Mouse (Mus musculus) C2C12 (cell line): Measurements from ENCODE around the gene Arhgap15. TPM values are rescaled to one million over a fixed set of nuclear protein-coding genes. Genes with fewer than 3 reads are reported as not detected.

Experiments used
- H3K27me3 ChIP-seq: one replicate; pipeline ENCODE4 v1.6.1; 2011; ENCODE audit not compliant: control insufficient read depth, insufficient read depth, insufficient read length
- H3K36me3 ChIP-seq: one replicate; pipeline ENCODE4 v1.6.1; 2011; ENCODE audit not compliant: control insufficient read depth, insufficient read depth
- H3K4me3 ChIP-seq: one replicate; pipeline ENCODE4 v1.5.1; 2011; ENCODE audit warnings: mild to moderate bottlenecking, control low read depth; ENCODE audit not compliant: poor library complexity, insufficient read depth, severe bottlenecking
- H3K79me2 ChIP-seq: one replicate; pipeline ENCODE4 v1.6.1; 2011; ENCODE audit not compliant: control insufficient read depth, insufficient read depth
- H3K79me3 ChIP-seq: one replicate; pipeline ENCODE4 v1.6.1; 2011; ENCODE audit warnings: low read depth, control low read depth
- H3ac ChIP-seq: one replicate; pipeline ENCODE3; 2011; ENCODE audit warnings: low read depth; ENCODE audit not compliant: control insufficient read depth, insufficient read length
- CEBPB ChIP-seq: IDR thresholded peaks from one replicate; pipeline ENCODE4 v1.6.1; 2011; ENCODE audit warnings: low read depth, mild to moderate bottlenecking, control low read depth, moderate library complexity
- CTCF ChIP-seq: IDR thresholded peaks from one replicate; pipeline ENCODE4 v1.5.1; 2011; ENCODE audit not compliant: control insufficient read depth, insufficient read depth, insufficient read length
- FOSL1 ChIP-seq: IDR thresholded peaks from one replicate; pipeline ENCODE4 v1.8.0; 2011; ENCODE audit warnings: mild to moderate bottlenecking, low read length; ENCODE audit not compliant: poor library complexity, insufficient read depth, severe bottlenecking
- MAX ChIP-seq: IDR thresholded peaks from one replicate; pipeline ENCODE4 v1.6.1; 2011; ENCODE audit warnings: mild to moderate bottlenecking, control low read depth
- MYOD1 ChIP-seq: IDR thresholded peaks from one replicate; pipeline ENCODE4 v1.6.1; 2011; ENCODE audit warnings: low read depth; ENCODE audit not compliant: control insufficient read depth, insufficient read length
- MYOG ChIP-seq: IDR thresholded peaks from one replicate; pipeline ENCODE4 v1.6.1; 2011; ENCODE audit not compliant: control insufficient read depth, insufficient read length; ENCODE audit errors: extremely low read depth
- USF1 ChIP-seq: IDR thresholded peaks from one replicate; pipeline ENCODE4 v1.6.1; 2011; ENCODE audit warnings: low read depth, mild to moderate bottlenecking, control low read depth, moderate library complexity
- polyA plus RNA-seq: library from polyadenylated mRNA; unstranded; fragments of >200 nt; fragmentation: generic; extraction: Trizol; gene quantifications from one replicate; pipeline ENCODE4 v1.2.1, GENCODE M21; 2012; ENCODE audit warnings: missing spikeins

Gene Arhgap15
- polyA plus RNA-seq, 1 experiment = not detected

DNA sequence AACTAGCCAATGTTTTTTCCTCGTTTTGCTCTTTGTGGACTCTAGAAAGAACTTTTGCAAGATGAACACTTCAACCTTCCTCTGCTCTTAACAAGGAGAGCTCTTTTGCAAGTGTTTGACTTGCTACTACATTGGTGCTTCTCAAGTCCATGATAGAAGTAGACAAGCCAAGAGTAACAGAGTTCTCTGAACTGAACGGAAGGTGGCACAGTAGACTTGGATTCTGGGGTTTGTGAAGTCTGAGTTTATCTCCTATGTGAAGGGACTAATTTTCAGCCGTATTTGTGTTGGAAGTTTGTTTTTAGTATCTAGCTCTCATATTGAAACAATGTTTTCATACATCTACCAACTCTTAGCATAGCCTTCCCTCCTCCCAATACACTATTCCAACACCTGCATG lies 17.6 kb downstream of the Arhgap15 start:
- no peak overlapping the region for H3ac ChIP-seq
- no peak overlapping the region for H3K4me3 ChIP-seq
- H3K79me3 ChIP-seq = no peaks in the 10 kb centered on the region
- no peaks in the 10 kb centered on the region for H3K36me3 ChIP-seq
- no peaks in the 10 kb centered on the region for H3K79me2 ChIP-seq
- TF ChIP-seq FOSL1 (no peak), MAX (no peak), USF1 (no peak), CEBPB (no peak), MYOG (no peak)
- no peaks in the 10 kb centered on the region for H3K27me3 ChIP-seq

DNA sequence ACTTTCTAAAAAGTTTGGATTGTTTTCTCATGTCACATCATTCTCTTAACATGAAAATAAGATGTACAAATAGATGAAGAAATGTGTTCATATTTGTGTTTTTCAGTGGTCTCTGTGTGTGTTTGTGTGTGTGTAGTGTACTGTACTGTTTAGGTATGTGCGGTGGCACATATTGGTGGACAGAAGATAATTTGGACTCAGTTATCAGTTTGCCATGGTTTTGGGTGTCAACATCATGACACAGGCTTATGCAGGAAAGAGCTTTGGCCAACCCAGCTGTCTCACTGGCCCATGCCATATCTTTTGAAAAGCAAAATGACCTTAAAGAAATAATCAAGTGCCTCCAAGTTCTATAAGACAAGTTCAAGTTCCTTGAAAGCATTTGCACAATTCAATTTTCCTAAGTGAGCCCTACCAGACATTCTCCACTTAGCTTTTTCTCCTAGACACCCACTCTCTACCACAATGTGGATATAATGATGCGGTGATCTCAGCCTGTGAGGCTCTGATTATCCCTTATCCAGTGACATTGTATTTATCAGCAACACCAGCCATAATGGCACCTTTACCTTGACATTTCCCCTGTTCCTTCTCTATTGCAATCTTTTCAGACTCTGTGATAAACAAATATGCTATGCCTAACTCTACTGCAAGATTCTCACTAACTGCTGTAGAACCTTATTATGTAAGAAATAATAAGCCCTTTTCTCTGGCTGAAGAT lies 21.4 kb downstream of the Arhgap15 start:
- Histone ChIP-seq H3K79me2 (no peaks in the 10 kb centered on the region), H3K4me3 (no peak overlapping the region), H3K27me3 (no peaks in the 10 kb centered on the region), H3K36me3 (no peaks in the 10 kb centered on the region), H3K79me3 (no peaks in the 10 kb centered on the region), H3ac (no peak overlapping the region)
- TF ChIP-seq MYOD1 (no peak), MYOG (no peak), FOSL1 (no peak), USF1 (no peak), MAX (no peak), CTCF (no peak), CEBPB (no peak)

DNA sequence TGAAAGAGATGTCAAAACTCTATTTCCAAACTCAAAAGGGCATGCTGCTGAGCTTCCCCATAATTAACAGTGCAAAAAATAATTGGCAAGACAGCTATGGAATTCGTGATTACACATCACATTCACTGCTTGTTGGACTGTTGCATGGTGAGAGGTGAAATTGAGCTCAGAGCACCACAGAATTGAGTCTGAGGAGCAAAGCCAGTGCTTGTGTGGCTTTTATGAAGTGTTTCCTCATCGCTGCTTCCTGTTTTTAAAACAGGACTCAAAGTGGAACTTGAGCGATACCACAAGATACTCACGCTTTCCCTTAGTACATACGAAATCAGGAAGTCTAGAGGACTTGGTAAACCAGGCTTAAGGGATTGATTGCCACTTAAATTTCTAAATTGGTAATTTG lies 24.0 kb downstream of the Arhgap15 start:
- H3K79me2 ChIP-seq = no peaks in the 10 kb centered on the region
- H3K27me3 ChIP-seq = no peaks in the 10 kb centered on the region
- no peak overlapping the region for H3ac ChIP-seq
- no peaks in the 10 kb centered on the region for H3K36me3 ChIP-seq
- no peaks in the 10 kb centered on the region for H3K79me3 ChIP-seq
- TF ChIP-seq CEBPB = no peak
- no peak for TF ChIP-seq USF1
- TF ChIP-seq MYOD1 = no peak
- no peak for TF ChIP-seq FOSL1
- TF ChIP-seq CTCF = no peak
- TF ChIP-seq MYOG = no peak
- no peak for TF ChIP-seq MAX
- H3K4me3 ChIP-seq = no peak overlapping the region

DNA sequence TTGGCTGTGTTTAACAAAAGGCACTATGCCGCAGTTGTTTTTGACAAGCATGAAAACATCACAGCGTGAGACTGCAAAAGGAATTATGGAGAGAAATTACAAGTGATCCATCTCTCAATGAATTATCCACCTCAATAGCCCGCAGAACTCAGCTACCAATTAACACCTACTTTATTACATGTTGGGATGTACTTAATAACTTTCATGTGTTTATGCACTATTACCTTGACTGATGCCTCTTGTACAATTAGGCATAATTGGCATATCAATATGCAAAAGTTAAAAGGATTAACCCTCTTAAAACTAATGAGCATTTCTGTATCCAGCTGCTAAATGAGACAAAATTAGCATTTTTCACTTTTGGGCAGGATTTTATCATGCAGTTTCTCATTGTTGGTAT lies 33.5 kb downstream of the Arhgap15 start:
- no peaks in the 10 kb centered on the region for H3K79me3 ChIP-seq
- no peak overlapping the region for H3ac ChIP-seq
- H3K36me3 ChIP-seq = no peaks in the 10 kb centered on the region
- H3K4me3 ChIP-seq = no peak overlapping the region
- TF ChIP-seq CTCF = no peak
- TF ChIP-seq CEBPB = no peak
- no peak for TF ChIP-seq MYOD1
- TF ChIP-seq FOSL1 = no peak
- TF ChIP-seq USF1 = no peak
- no peak for TF ChIP-seq MAX
- no peaks in the 10 kb centered on the region for H3K27me3 ChIP-seq
- H3K79me2 ChIP-seq = no peaks in the 10 kb centered on the region

DNA sequence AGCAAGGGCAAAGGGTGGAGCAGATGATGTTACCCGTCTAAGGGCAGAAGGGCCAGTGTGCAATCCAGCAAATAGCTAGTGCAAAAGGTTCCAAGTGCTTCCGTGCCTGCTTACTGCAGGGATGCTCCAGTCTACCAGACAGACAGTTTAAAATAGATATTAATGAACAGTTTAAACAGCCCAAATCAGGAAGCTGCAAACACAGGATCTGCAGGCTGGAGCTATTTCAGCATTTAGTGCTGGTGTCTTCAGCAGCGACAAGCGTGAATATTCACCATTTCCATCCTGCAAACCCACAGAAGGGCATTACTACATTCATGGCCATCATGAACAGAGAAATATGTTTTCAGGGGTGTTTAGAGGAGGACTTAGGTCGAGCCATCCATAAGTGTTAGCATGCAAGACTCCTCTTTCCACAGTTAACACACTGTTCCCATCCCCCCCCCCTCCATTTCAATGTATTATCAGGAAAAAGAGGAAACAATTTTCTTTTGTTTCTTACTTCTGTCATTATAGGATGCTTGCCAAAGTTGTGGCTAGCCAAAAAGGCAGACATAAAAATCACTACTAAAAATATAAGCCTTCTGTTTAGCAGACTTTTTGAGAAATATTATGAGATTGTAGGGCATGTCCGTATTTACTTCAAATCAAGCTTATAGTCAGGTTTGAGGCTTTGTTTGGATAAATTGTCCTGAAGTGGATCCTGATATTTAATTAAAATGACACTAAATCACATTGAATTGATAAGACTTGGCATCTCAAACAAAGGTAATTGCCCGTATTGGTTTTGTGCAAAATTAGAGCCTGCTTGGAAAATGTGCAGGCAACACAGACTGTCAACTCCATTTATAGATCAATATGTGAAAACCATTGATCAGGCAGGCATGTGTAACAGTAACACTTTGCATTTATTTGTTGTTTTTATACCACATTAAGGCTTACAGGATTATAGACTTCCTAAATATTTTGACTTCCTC lies 35.4 kb downstream of the Arhgap15 start:
- no peak overlapping the region for H3K4me3 ChIP-seq
- H3K27me3 ChIP-seq = no peaks in the 10 kb centered on the region
- TF ChIP-seq CEBPB = no peak
- TF ChIP-seq CTCF = no peak
- TF ChIP-seq MYOG = no peak
- no peak for TF ChIP-seq FOSL1
- no peak for TF ChIP-seq USF1
- TF ChIP-seq MYOD1 = no peak
- no peak for TF ChIP-seq MAX
- no peaks in the 10 kb centered on the region for H3K79me3 ChIP-seq
- H3K36me3 ChIP-seq = no peaks in the 10 kb centered on the region
- H3K79me2 ChIP-seq = no peaks in the 10 kb centered on the region
- H3ac ChIP-seq = no peak overlapping the region
